Mouse (Mus musculus): ENCODE measurements around the gene Nipal4. TPM values are rescaled to one million over a fixed set of nuclear protein-coding genes. Genes with fewer than 3 reads are reported as not detected.
A peak's percentile ranks its signal among the peaks of the same experiment; 100 is the strongest.
"Not testable (repeated sequence)": the region's sequence is repeated elsewhere in the genome, so short reads cannot be mapped to it uniquely, and the experiment has no call there.

Gene Nipal4
- polyA plus RNA-seq, 1 experiment from 2014 or later = 1.4 TPM

GRCm38 (mm10) chr11:46194175-46194574 lies 27.9 kb upstream of the Nipal4 start:
- H3K9ac ChIP-seq = no peak overlapping the region
- H3K27ac ChIP-seq = no peak overlapping the region
- no peak overlapping the region for H3K4me2 ChIP-seq (replicated peaks)
- no peaks in the 10 kb centered on the region for H3K9me3 ChIP-seq
- H3K27me3 ChIP-seq = no peaks in the 10 kb centered on the region
- no peak overlapping the region for H3K4me3 ChIP-seq
- ATAC-seq (ENCODE audit: low FRiP score, low read depth) = no peak
- peaks cover 32% of the 10 kb centered on the region for H3K36me3 ChIP-seq
- H3K4me1 ChIP-seq = peaks cover 9% of the 10 kb centered on the region; the same call in 1 of the 2 replicates
- 58% methylated on average over 4 of the region's 4 CpGs for whole genome bisulfite sequencing

DNA sequence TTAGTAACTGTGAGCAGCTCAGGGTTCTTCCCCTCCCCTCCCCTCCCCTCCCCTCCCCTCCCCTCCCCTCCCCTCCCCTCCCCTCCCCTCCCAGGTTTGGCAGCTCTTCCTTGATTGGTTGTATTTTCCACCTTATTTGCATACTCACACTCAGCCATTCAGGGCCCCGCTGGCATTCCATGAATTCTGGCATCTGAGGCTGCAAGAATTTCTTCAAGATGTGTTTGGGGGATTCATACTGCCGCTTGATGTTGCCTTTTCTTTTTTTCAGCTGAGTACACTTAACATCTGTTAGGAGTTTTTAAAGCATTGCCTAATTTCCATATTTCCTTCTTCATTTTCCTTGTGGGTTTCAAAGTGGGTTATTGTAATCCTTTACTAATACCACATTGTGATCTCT lies 22.0 kb upstream of the Nipal4 start:
- no peak overlapping the region for H3K4me2 ChIP-seq (replicated peaks)
- H3K27ac ChIP-seq = no peak overlapping the region
- peaks cover 20% of the 10 kb centered on the region for H3K4me1 ChIP-seq
- H3K4me3 ChIP-seq = no peak overlapping the region
- ATAC-seq (ENCODE audit: low FRiP score, low read depth) = no peak
- H3K9me3 ChIP-seq = no peaks in the 10 kb centered on the region
- no peaks in the 10 kb centered on the region for H3K27me3 ChIP-seq
- no peak overlapping the region for H3K9ac ChIP-seq
- H3K36me3 ChIP-seq = no peaks in the 10 kb centered on the region
- 47% methylated on average over 2 of the region's 2 CpGs for WGBS

DNA sequence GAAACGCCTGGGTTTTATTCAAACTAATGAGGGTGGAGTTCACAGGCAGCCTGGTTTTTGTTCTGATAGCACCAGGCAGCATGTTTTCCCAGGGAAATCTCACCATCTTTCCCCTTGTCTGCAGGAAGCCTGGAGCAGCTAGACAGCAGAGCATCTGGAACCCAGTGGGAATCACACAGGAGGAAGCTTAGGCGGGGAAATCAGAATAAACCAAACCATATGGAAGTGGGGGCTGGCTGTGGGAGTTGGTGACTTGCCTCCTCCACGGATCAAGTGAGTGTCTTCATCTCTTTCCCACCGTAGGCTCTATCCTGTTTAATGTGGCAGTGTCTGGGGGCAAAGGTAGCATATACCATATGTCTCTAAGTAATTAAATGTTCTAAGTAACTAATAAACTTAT lies 19.2 kb upstream of the Nipal4 start:
- Histone ChIP-seq H3K4me2 (replicated peaks) (no peak overlapping the region), H3K27me3 (no peaks in the 10 kb centered on the region), H3K36me3 (no peaks in the 10 kb centered on the region), H3K9ac (no peak overlapping the region), H3K4me1 (peaks cover 20% of the 10 kb centered on the region), H3K4me3 (no peak overlapping the region), H3K27ac (peak overlapping the region; percentile 28; the same call in 1 of the 2 replicates), H3K9me3 (no peaks in the 10 kb centered on the region)
- 10% methylated on average over 4 of the region's 4 CpGs for WGBS
- ATAC-seq (ENCODE audit: low FRiP score, low read depth) = no peak; the same call in 1 of the 2 replicates

DNA sequence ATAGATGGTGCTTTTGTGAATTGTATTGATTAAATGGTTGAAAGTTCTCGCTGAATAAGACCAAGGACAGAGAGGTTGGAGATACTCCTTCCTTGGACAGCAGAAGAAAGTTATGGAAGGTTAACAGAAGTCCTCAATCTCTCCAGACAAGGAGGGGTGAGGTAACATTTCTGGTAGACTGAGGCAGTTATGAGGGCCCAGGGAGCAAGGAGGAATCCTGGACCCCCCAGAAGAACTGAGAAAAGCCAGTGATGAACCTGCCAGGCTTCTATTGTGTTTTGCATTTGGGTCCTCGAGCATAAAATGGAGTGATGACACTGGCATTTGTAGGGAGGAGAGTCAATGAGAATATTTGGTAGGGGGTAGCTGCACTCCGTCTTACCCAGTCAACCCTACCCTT lies 18.6 kb upstream of the Nipal4 start:
- WGBS = 75% methylated on average over 3 of the region's 3 CpGs
- peak overlapping the region; percentile 28; the same call in 1 of the 2 replicates for H3K27ac ChIP-seq
- no peak overlapping the region for H3K4me3 ChIP-seq
- H3K36me3 ChIP-seq = no peaks in the 10 kb centered on the region
- no peak for ATAC-seq (ENCODE audit: low FRiP score, low read depth)
- H3K4me1 ChIP-seq = peaks cover 19% of the 10 kb centered on the region
- no peaks in the 10 kb centered on the region for H3K27me3 ChIP-seq
- H3K4me2 ChIP-seq (replicated peaks) = no peak overlapping the region
- H3K9me3 ChIP-seq = no peaks in the 10 kb centered on the region
- H3K9ac ChIP-seq = no peak overlapping the region

GRCm38 (mm10) chr11:46182031-46182430 lies 15.7 kb upstream of the Nipal4 start:
- not testable (repeated sequence) for H3K4me2 ChIP-seq (replicated peaks); H3K27me3 ChIP-seq; H3K9ac ChIP-seq; H3K9me3 ChIP-seq; H3K27ac ChIP-seq; H3K4me1 ChIP-seq; H3K36me3 ChIP-seq; H3K4me3 ChIP-seq; ATAC-seq (ENCODE audit: low FRiP score, low read depth)
- WGBS = 96% methylated on average over 1 of the region's 1 CpGs

DNA sequence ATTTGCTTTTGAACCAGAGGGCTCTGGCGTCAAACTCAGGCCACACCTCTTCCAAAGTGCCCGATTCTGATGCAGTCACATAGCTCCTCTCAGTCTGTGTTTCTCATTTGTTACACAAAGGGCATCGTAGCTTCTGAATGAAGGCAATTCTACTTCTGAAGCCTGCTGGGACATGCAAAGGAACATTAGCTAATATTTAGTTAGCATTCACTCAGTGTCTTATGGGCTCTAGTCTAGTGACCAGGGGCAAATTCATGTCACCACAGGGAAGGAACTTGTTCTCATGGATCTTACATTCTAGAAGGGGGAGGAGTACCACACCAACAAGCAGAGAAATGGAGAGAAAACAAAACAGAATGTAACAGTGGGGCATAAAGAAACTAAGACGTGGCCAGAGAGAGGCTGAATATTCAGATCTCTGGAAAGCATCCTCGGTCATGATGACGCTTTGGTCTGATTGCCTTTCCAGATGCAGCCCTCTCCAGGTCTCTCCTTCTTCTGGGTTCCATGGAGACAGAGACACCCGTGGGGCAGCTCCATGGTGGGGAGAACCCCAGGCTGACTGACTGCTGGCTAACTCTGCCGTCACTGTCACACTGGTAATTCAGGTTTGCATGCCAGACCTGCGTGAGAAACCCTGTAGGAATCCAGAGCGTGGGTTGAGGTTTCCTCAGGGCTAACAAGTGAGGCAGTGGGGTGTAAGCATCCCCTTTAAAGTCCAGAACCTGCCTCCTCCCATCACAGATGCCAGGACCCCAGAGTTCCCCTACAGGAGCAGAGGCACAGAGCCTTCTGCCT lies 11.1 kb upstream of the Nipal4 start:
- Histone ChIP-seq H3K9me3 (no peaks in the 10 kb centered on the region), H3K36me3 (no peaks in the 10 kb centered on the region), H3K27ac (no peak overlapping the region), H3K4me3 (no peak overlapping the region), H3K4me2 (replicated peaks) (no peak overlapping the region), H3K27me3 (no peaks in the 10 kb centered on the region), H3K4me1 (no peaks in the 10 kb centered on the region), H3K9ac (no peak overlapping the region)
- no peak for ATAC-seq (ENCODE audit: low FRiP score, low read depth)
- 65% methylated on average over 10 of the region's 10 CpGs for WGBS

- Histone ChIP-seq H3K27ac (no peak overlapping the region), H3K4me2 (replicated peaks) (no peak overlapping the region), H3K36me3 (no peaks in the 10 kb centered on the region), H3K9ac (no peak overlapping the region), H3K27me3 (no peaks in the 10 kb centered on the region), H3K4me3 (no peak overlapping the region), H3K4me1 (no peaks in the 10 kb centered on the region), H3K9me3 (no peaks in the 10 kb centered on the region)
- WGBS = 87% methylated on average over 6 of the region's 6 CpGs
- ATAC-seq (ENCODE audit: low FRiP score, low read depth) = no peak
Measured at GRCm38 (mm10) chr11:46176155-46176554, 9.8 kb upstream of the Nipal4 start.

- WGBS = 89% methylated on average over 9 of the region's 9 CpGs
- Histone ChIP-seq H3K4me2 (replicated peaks) (no peak overlapping the region), H3K27ac (no peak overlapping the region), H3K9ac (no peak overlapping the region), H3K4me3 (no peak overlapping the region), H3K27me3 (peaks cover 7% of the 10 kb centered on the region), H3K36me3 (no peaks in the 10 kb centered on the region), H3K4me1 (peaks cover 8% of the 10 kb centered on the region; the same call in 1 of the 2 replicates), H3K9me3 (no peaks in the 10 kb centered on the region)
- no peak for ATAC-seq (ENCODE audit: low FRiP score, low read depth)
Measured at GRCm38 (mm10) chr11:46172128-46172527, 5.8 kb upstream of the Nipal4 start.

DNA sequence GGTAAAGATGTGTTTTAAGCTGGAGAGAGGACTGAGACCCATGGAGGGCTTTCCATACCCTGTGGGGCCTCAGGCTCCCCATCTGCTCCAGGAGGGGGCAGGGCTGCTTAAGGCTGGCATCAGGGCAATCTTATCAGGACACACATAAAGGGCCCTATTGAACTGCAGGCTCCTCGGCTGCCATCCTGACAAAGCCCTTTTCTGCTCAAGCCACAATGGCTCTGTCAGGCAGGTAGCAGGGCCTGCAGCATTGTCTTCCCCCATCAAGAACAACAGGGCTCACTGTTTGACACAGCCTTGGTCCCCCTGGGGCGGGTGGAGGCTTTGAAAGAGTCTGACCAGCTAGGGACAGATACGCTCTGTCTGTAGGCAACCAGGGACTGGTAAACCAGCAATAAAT lies 3.6 kb upstream of the Nipal4 start:
- no peaks in the 10 kb centered on the region for H3K36me3 ChIP-seq
- H3K4me1 ChIP-seq = peaks cover 17% of the 10 kb centered on the region
- H3K9me3 ChIP-seq = no peaks in the 10 kb centered on the region
- no peak overlapping the region for H3K4me2 ChIP-seq (replicated peaks)
- no peak overlapping the region for H3K4me3 ChIP-seq
- peaks cover 29% of the 10 kb centered on the region for H3K27me3 ChIP-seq
- ATAC-seq (ENCODE audit: low FRiP score, low read depth) = no peak
- no peak overlapping the region for H3K9ac ChIP-seq
- WGBS = 50% methylated on average over 3 of the region's 3 CpGs
- H3K27ac ChIP-seq = no peak overlapping the region

- H3K9me3 ChIP-seq = no peaks in the 10 kb centered on the region
- H3K4me1 ChIP-seq = peaks cover 17% of the 10 kb centered on the region
- H3K9ac ChIP-seq = no peak overlapping the region
- H3K27me3 ChIP-seq = peaks cover 36% of the 10 kb centered on the region
- H3K4me2 ChIP-seq (replicated peaks) = no peak overlapping the region
- H3K36me3 ChIP-seq = no peaks in the 10 kb centered on the region
- no peak overlapping the region for H3K4me3 ChIP-seq
- 88% methylated on average over 7 of the region's 7 CpGs for WGBS
- H3K27ac ChIP-seq = no peak overlapping the region
- no peak for ATAC-seq (ENCODE audit: low FRiP score, low read depth)
Measured at GRCm38 (mm10) chr11:46168506-46168905, 2.2 kb upstream of the Nipal4 start.

DNA sequence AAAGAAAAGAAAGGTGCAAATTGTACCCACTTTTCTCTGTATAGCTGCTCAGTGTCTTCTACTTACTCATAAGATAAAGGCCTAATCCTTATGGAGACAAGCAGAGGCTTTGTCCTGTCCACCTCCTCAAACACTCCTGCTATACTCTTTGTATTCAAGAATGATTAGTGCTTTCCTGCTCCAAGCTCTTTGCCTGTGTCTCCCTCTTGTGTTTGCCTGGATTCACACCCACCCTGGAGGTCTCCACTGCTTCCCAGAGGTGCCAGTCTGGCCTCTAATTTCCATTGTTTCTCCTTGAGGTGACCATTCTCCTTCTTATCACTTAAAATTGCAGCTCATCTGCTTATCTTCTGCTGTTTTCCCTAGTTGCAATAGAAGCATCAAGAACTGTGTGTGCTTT lies 8.8 kb downstream of the Nipal4 start:
- Histone ChIP-seq H3K36me3 (no peaks in the 10 kb centered on the region), H3K27me3 (no peaks in the 10 kb centered on the region), H3K27ac (no peak overlapping the region), H3K4me3 (no peak overlapping the region), H3K9ac (no peak overlapping the region), H3K4me1 (no peaks in the 10 kb centered on the region), H3K4me2 (replicated peaks) (no peak overlapping the region), H3K9me3 (no peaks in the 10 kb centered on the region)
- no peak for ATAC-seq (ENCODE audit: low FRiP score, low read depth)

GRCm38 (mm10) chr11:46156945-46157344 lies 9.4 kb downstream of the Nipal4 start:
- Histone ChIP-seq H3K4me1 (no peaks in the 10 kb centered on the region), H3K27ac (no peak overlapping the region), H3K9me3 (no peaks in the 10 kb centered on the region), H3K27me3 (no peaks in the 10 kb centered on the region), H3K9ac (no peak overlapping the region), H3K4me3 (no peak overlapping the region), H3K4me2 (replicated peaks) (no peak overlapping the region), H3K36me3 (no peaks in the 10 kb centered on the region)
- no peak for ATAC-seq (ENCODE audit: low FRiP score, low read depth)
- 87% methylated on average over 8 of the region's 8 CpGs for WGBS

GRCm38 (mm10) chr11:46146619-46147018 lies 19.7 kb downstream of the Nipal4 start:
- Histone ChIP-seq H3K27me3 (no peaks in the 10 kb centered on the region), H3K27ac (no peak overlapping the region), H3K4me2 (replicated peaks) (no peak overlapping the region), H3K36me3 (peaks cover 40% of the 10 kb centered on the region), H3K4me1 (no peaks in the 10 kb centered on the region), H3K9ac (no peak overlapping the region), H3K9me3 (no peaks in the 10 kb centered on the region), H3K4me3 (no peak overlapping the region)
- ATAC-seq (ENCODE audit: low FRiP score, low read depth) = no peak
- 92% methylated on average over 5 of the region's 5 CpGs for WGBS

Data from limb, embryonic 13.5 days (tissue).